Mouse (Mus musculus) heart, postnatal 0 days (tissue): ENCODE measurements around the gene Slc44a5.

Experiments
- CTCF ChIP-seq: IDR thresholded peaks from 2 replicates; pipeline ENCODE4 v1.5.1; 2016; ENCODE audit warnings: antibody characterized with exemption, control low read depth, low read depth
- EP300 ChIP-seq: IDR thresholded peaks from 2 replicates; pipeline ENCODE4 v1.6.1; 2016; ENCODE audit warnings: antibody characterized with exemption, low read depth

- TF ChIP-seq CTCF (no peak), EP300 (no peak)
These were observed 176.5 kb downstream of the Slc44a5 start for GRCm38 (mm10) chr3:154149778-154150177.
